ENCODE assay signal across 9 mouse cellular contexts in the genomic region with DNA sequence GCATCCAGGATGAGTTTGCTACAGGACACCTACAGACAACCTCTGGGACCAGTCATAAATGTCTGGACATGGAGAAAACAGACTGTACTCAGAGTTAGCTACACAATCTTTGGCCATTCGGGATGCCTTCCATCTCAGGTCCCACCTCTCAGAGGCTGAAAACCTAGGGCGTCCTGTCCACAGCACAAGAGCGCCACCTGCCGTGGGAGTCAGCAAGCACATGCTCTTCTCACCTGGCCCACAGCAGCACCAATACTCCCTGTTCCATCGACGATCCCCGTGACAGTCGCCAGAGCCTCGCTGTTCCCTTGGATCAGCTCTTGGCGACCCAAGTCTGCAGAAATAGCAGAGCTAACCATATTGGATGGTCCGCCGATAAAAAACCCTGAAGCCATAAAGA. TPM values are rescaled to one million over a fixed set of nuclear protein-coding genes. Genes with fewer than 3 reads are reported as not detected.
A peak's percentile ranks its signal among the peaks of the same experiment; 100 is the strongest.
DNase-seq lines count a peak whose midpoint lies in the region; ATAC-seq and TF ChIP-seq lines count a peak whose summit lies in the region.
"Had no signal": no experiment of that assay in that cellular context is flagged by ENCODE, and none has a peak within 500 bp of the region (broad histone marks: within the 10 kb centered on the region; RNA-seq: fewer than 3 reads in every experiment).

No protein-coding gene starts in this region.

- peaks cover 42% of the 10 kb centered on the region for H3K36me3 ChIP-seq in ES-Bruce4 (ENCODE audit: control insufficient read depth, insufficient read depth, low read length, poor library complexity, severe bottlenecking)
- peaks cover 44% of the 10 kb centered on the region for H3K36me3 ChIP-seq in forebrain, embryonic 14.5 days (ENCODE audit: control insufficient read depth, insufficient read depth, low read length)

- no peak for TF ChIP-seq EP300 in ES-Bruce4 (IDR thresholded peaks at IDR 0.05; ENCODE audit: insufficient read depth, low read depth, low read length)

- DNase-seq in forebrain, embryonic 14.5 days (ENCODE audit: low spot score), result peak; percentile 85
- DNase-seq in heart, postnatal 25 days (ENCODE audit: low spot score), result peak; percentile 53
- peak; percentile 54 for DNase-seq in large intestine, adult 2 months (ENCODE audit: low read depth, low spot score)
- peak; percentile 83 for DNase-seq in lung, adult 2 months
- DNase-seq in thymus, adult 18-20 months, result peak; percentile 57 to 58

- no peak overlapping the region for H3K27ac ChIP-seq in ES-Bruce4 (ENCODE audit: insufficient read depth, low read length)
- H3K27ac ChIP-seq in forebrain, embryonic 14.5 days (ENCODE audit: low read depth, low read length), result no peak overlapping the region
- H3K27ac ChIP-seq: heart, embryonic 13.5 days had no signal

- peaks cover 7% of the 10 kb centered on the region for H3K4me1 ChIP-seq in ES-Bruce4 (ENCODE audit: control insufficient read depth, insufficient read depth, low read length)
- peaks cover 16% of the 10 kb centered on the region for H3K4me1 ChIP-seq in forebrain, embryonic 14.5 days (ENCODE audit: control insufficient read depth, insufficient read depth, low read length)
- H3K4me1 ChIP-seq in lung, adult 2 months (ENCODE audit: control insufficient read depth, insufficient read depth, low read length), result no peaks in the 10 kb centered on the region

- H3K9me3 ChIP-seq in ES-Bruce4 (replicated peaks; ENCODE audit: control insufficient read depth, insufficient read depth, low read length, poor library complexity, severe bottlenecking), result no peaks in the 10 kb centered on the region
- H3K9me3 ChIP-seq in forebrain, embryonic 14.5 days (replicated peaks; ENCODE audit: control insufficient read depth, low read length), result no peaks in the 10 kb centered on the region
- H3K9me3 ChIP-seq: heart, embryonic 13.5 days had no signal

- ATAC-seq in cerebellum, adult (ENCODE audit: insufficient number of reproducible peaks, low FRiP score, low TSS enrichment), result peak; percentile 90
- peak; percentile 76 for ATAC-seq in forebrain, embryonic 14.5 days
- peak; percentile 81 for ATAC-seq in neutrophil, adult 5-6 weeks (ENCODE audit: extremely low read depth, insufficient number of reproducible peaks, low FRiP score, poor library complexity, severe bottlenecking)

- TF ChIP-seq CTCF in ES-Bruce4 (IDR thresholded peaks at IDR 0.05; ENCODE audit: low read depth, low read length), result peak; percentile 99
- TF ChIP-seq CTCF in lung, adult 2 months (IDR thresholded peaks at IDR 0.05; ENCODE audit: insufficient read depth, low read length), result peak; percentile 98

- H3K4me2 ChIP-seq in forebrain, embryonic 14.5 days (ENCODE audit: low read length), result no peak overlapping the region
- H3K4me2 ChIP-seq: heart, embryonic 13.5 days had no signal

- no peak overlapping the region for H3K4me3 ChIP-seq in ES-Bruce4 (ENCODE audit: low read depth, low read length)
- no peak overlapping the region for H3K4me3 ChIP-seq in forebrain, embryonic 14.5 days (ENCODE audit: low read depth, low read length)
- H3K4me3 ChIP-seq in lung, adult 2 months (replicated peaks; ENCODE audit: extremely low read depth, low read depth, low read length), result no peak overlapping the region
- H3K4me3 ChIP-seq: heart, embryonic 13.5 days had no signal

- H3K9ac ChIP-seq in ES-Bruce4 (ENCODE audit: low read depth, poor library complexity, severe bottlenecking), result no peak overlapping the region
- no peak overlapping the region for H3K9ac ChIP-seq in forebrain, embryonic 14.5 days (ENCODE audit: low read length)
- H3K9ac ChIP-seq: heart, embryonic 13.5 days had no signal

- no peaks in the 10 kb centered on the region for H3K27me3 ChIP-seq in ES-Bruce4 (ENCODE audit: control insufficient read depth, insufficient read depth, low read length, poor library complexity, severe bottlenecking)
- H3K27me3 ChIP-seq in forebrain, embryonic 14.5 days (replicated peaks; ENCODE audit: control insufficient read depth, insufficient read depth, low read length), result no peaks in the 10 kb centered on the region
- H3K27me3 ChIP-seq: heart, embryonic 13.5 days had no signal

- TF ChIP-seq POLR2A in ES-Bruce4 (IDR thresholded peaks at IDR 0.05; ENCODE audit: insufficient read depth, low read length), result no peak
- no peak for TF ChIP-seq POLR2A in lung, adult 2 months (IDR thresholded peaks at IDR 0.05; ENCODE audit: borderline replicate concordance, extremely low read depth, low read depth, low read length)

- intact Hi-C loops in heart, postnatal 25 days (cut with DNase I), result loop anchor here (1.0 to 5.0 kb wide), 4 partner anchors 87 to 198 kb away; no protein-coding TSS in a partner anchor

- WGBS in forebrain, embryonic 14.5 days, result 16% methylated on average over 12 of the region's 12 CpGs
- WGBS in large intestine, adult 2 months, result 15% methylated on average over 12 of the region's 12 CpGs
- 19% methylated on average over 12 of the region's 12 CpGs for WGBS in lung, adult 2 months

RNA-seq across cellular contexts. Expression of gene Slc37a3, which starts 33.5 kb away (rescaled TPM):
- 49.6 and 52.7 TPM in 2 replicates for polyA plus RNA-seq in ES-Bruce4 (2011; ENCODE audit: insufficient read depth, insufficient read length, low read depth, missing spikeins)
- polyA plus RNA-seq in forebrain, embryonic 14.5 days (2014; fragmentation: Nextera tagmentation; extraction: Ambion mirVana), result 60.0 and 60.2 TPM in 2 replicates
- 10 to 100 TPM; 16.4 to 20.5 TPM for total RNA-seq in heart, postnatal 25 days (2021)
- polyA plus RNA-seq in large intestine, adult 2 months (2012; rRNA removed), result 19.6 and 21.4 TPM in 2 replicates
- polyA plus RNA-seq in lung, adult 2 months (2012; rRNA removed), result 13.7 and 21.1 TPM in 2 replicates
- total RNA-seq in neutrophil, adult 5-6 weeks (2017), result 28.6 and 29.4 TPM in 2 replicates

RNA-seq across cellular contexts. Expression of gene Rab19, which starts 37.0 kb away (rescaled TPM):
- 0.90 and 1.3 TPM in 2 replicates for polyA plus RNA-seq in ES-Bruce4 (2011; ENCODE audit: insufficient read depth, insufficient read length, low read depth, missing spikeins)
- polyA plus RNA-seq in forebrain, embryonic 14.5 days (2014; fragmentation: Nextera tagmentation; extraction: Ambion mirVana), result 0.22 and 0.32 TPM in 2 replicates
- total RNA-seq in heart, postnatal 25 days (2021), result under 1 TPM in 1 of 2 experiments, not detected in 1; 0.34 TPM
- 15.6 and 19.7 TPM in 2 replicates for polyA plus RNA-seq in large intestine, adult 2 months (2012; rRNA removed)
- polyA plus RNA-seq in lung, adult 2 months (2012; rRNA removed), result 3.6 and 5.2 TPM in 2 replicates
- 9.5 and 15.6 TPM in 2 replicates for total RNA-seq in neutrophil, adult 5-6 weeks (2017)
